8 mouse cellular contexts compared by ENCODE assay signal in genomic region chr6:59426534-59426885, GRCm38 (mm10). TPM values are rescaled to one million over a fixed set of nuclear protein-coding genes. Genes with fewer than 3 reads are reported as not detected.
A peak's percentile ranks its signal among the peaks of the same experiment; 100 is the strongest.
DNase-seq lines count a peak whose midpoint lies in the region; ATAC-seq and TF ChIP-seq lines count a peak whose summit lies in the region.

No protein-coding gene starts in this region.

- 36% methylated on average over 3 of the region's 3 CpGs for WGBS in embryonic facial prominence, embryonic 15.5 days
- WGBS in intestine, embryonic 16.5 days, result 42% methylated on average over 3 of the region's 3 CpGs
- WGBS in midbrain, postnatal 0 days, result 29% methylated on average over 3 of the region's 3 CpGs

- DNase-seq in layer of hippocampus, adult 2 months (ENCODE audit: low spot score in 2 of 2), result no peak
- DNase-seq in layer of hippocampus, adult 8-10 months (ENCODE audit: low spot score in 2 of 2), result no peak
- peak; percentile 28 for DNase-seq in midbrain, postnatal 0 days (ENCODE audit: low spot score)
- DNase-seq in cerebellum, adult 18-20 months, result no peak
- no peak for DNase-seq in gastrocnemius, postnatal 4 days (ENCODE audit: low spot score in 2 of 2)
- no peak for DNase-seq in cerebellum, postnatal 10 days

- peak overlapping the region; percentile 71 for H3K4me3 ChIP-seq in layer of hippocampus, adult 2 months
- peak overlapping the region; percentile 49 for H3K4me3 ChIP-seq in embryonic facial prominence, embryonic 15.5 days (replicated peaks)
- peak overlapping the region; percentile 69 for H3K4me3 ChIP-seq in intestine, embryonic 16.5 days (ENCODE audit: low read length)
- peak overlapping the region; percentile 65 for H3K4me3 ChIP-seq in midbrain, postnatal 0 days (ENCODE audit: low read depth, low read length)

- peaks cover 13% of the 10 kb centered on the region for H3K4me1 ChIP-seq in embryonic facial prominence, embryonic 15.5 days
- peaks cover 5% of the 10 kb centered on the region; the same call in 1 of the 2 replicates for H3K4me1 ChIP-seq in intestine, embryonic 16.5 days (ENCODE audit: control insufficient read depth, insufficient read depth, low read length)
- no peaks in the 10 kb centered on the region for H3K4me1 ChIP-seq in midbrain, postnatal 0 days (ENCODE audit: insufficient read depth, low read length)

- no peaks in the 10 kb centered on the region for H3K27me3 ChIP-seq in embryonic facial prominence, embryonic 15.5 days
- no peaks in the 10 kb centered on the region for H3K27me3 ChIP-seq in intestine, embryonic 16.5 days (replicated peaks; ENCODE audit: control insufficient read depth, insufficient read depth, low read length)
- H3K27me3 ChIP-seq in midbrain, postnatal 0 days (ENCODE audit: insufficient read depth, low read length), result no peaks in the 10 kb centered on the region

- no peak for TF ChIP-seq CTCF in layer of hippocampus, adult 2 months (conservative IDR thresholded peaks at IDR 0.05)
- TF ChIP-seq CTCF in midbrain, postnatal 0 days (IDR thresholded peaks at IDR 0.05), result no peak

- no peaks in the 10 kb centered on the region for H3K9me3 ChIP-seq in embryonic facial prominence, embryonic 15.5 days (replicated peaks)
- H3K9me3 ChIP-seq in intestine, embryonic 16.5 days (ENCODE audit: control insufficient read depth, low read length), result no peaks in the 10 kb centered on the region
- no peaks in the 10 kb centered on the region for H3K9me3 ChIP-seq in midbrain, postnatal 0 days (ENCODE audit: low read length)

- peak overlapping the region; percentile 87 for H3K4me2 ChIP-seq in embryonic facial prominence, embryonic 15.5 days (replicated peaks)
- H3K4me2 ChIP-seq in intestine, embryonic 16.5 days (ENCODE audit: low read depth, low read length), result peak overlapping the region; percentile 77
- peak overlapping the region; percentile 73 for H3K4me2 ChIP-seq in midbrain, postnatal 0 days (ENCODE audit: low read depth, low read length, poor library complexity, severe bottlenecking)

- peak; percentile 63 for ATAC-seq in embryonic facial prominence, embryonic 15.5 days (ENCODE audit: insufficient number of reproducible peaks, low FRiP score, low TSS enrichment, low read depth)
- peak; percentile 65; the same call in 1 of the 2 replicates for ATAC-seq in intestine, embryonic 16.5 days
- peak; percentile 47 for ATAC-seq in midbrain, postnatal 0 days (ENCODE audit: low FRiP score)

- H3K9ac ChIP-seq in embryonic facial prominence, embryonic 15.5 days, result peak overlapping the region; percentile 9; the same call in 1 of the 2 replicates
- peak overlapping the region; percentile 85 for H3K9ac ChIP-seq in intestine, embryonic 16.5 days (ENCODE audit: low read depth, low read length)
- peak overlapping the region; percentile 86 for H3K9ac ChIP-seq in midbrain, postnatal 0 days (replicated peaks; ENCODE audit: low read length, poor library complexity, severe bottlenecking)

- no peaks in the 10 kb centered on the region for H3K36me3 ChIP-seq in embryonic facial prominence, embryonic 15.5 days
- H3K36me3 ChIP-seq in intestine, embryonic 16.5 days (ENCODE audit: control insufficient read depth, insufficient read depth, low read length), result no peaks in the 10 kb centered on the region
- H3K36me3 ChIP-seq in midbrain, postnatal 0 days (ENCODE audit: insufficient read depth, low read length), result no peaks in the 10 kb centered on the region

- H3K27ac ChIP-seq in layer of hippocampus, adult 2 months, result peak overlapping the region; percentile 89
- H3K27ac ChIP-seq in embryonic facial prominence, embryonic 15.5 days (replicated peaks), result peak overlapping the region; percentile 55
- H3K27ac ChIP-seq in intestine, embryonic 16.5 days (ENCODE audit: low read length), result peak overlapping the region; percentile 96
- peak overlapping the region; percentile 89 for H3K27ac ChIP-seq in midbrain, postnatal 0 days (ENCODE audit: low read depth, low read length)

RNA-seq across cellular contexts. Expression of gene Gprin3, which starts 0.4 kb away (rescaled TPM):
- total RNA-seq in layer of hippocampus, adult 2 months (2021), result 10 to 100 TPM in 1 of 2 experiments, 1 to 10 TPM in 1; 8.9 to 10.3 TPM
- 10 to 100 TPM in 2 of 4 experiments, 1 to 10 TPM in 2; 8.4 to 10.6 (median 9.5) TPM for total RNA-seq in layer of hippocampus, adult 8-10 months (2022)
- polyA plus RNA-seq in embryonic facial prominence, embryonic 15.5 days (2015; fragmentation: Nextera tagmentation; extraction: Ambion mirVana), result 2.2 and 2.7 TPM in 2 replicates
- polyA plus RNA-seq in intestine, embryonic 16.5 days (2015; fragmentation: Nextera tagmentation; extraction: Ambion mirVana), result 6.1 and 6.4 TPM in 2 replicates
- 34.3 and 38.8 TPM in 2 replicates for total RNA-seq in midbrain, postnatal 0 days (2014; rRNA removed)
- 14.3 and 14.6 TPM in 2 replicates for polyA plus RNA-seq in midbrain, postnatal 0 days (2015; fragmentation: Nextera tagmentation; extraction: Ambion mirVana)
- total RNA-seq in gastrocnemius, postnatal 4 days (2021), result 1 to 10 TPM in 1 of 2 experiments, under 1 TPM in 1; 0.91 to 1.6 TPM

Comparison
In these comparisons a context has a peak if more than half of its experiments do, and no peak if none do; other contexts are left out.
1. H3K9ac ChIP-seq: peak in every context shown above with its lines; median percentile 86 in midbrain, postnatal 0 days; 85 in intestine, embryonic 16.5 days; 9 in embryonic facial prominence, embryonic 15.5 days.